Mouse (Mus musculus): Measurements from ENCODE around the gene Tbccd1. TPM values are rescaled to one million over a fixed set of nuclear protein-coding genes. Genes with fewer than 3 reads are reported as not detected.

Gene Tbccd1
- total RNA-seq, 1 experiment from 2014 or later = 9.0 TPM

GRCm38 (mm10) chr16:22876218-22877043 lies 19.0 kb upstream of the Tbccd1 start:
- no peak for ATAC-seq (replicated peaks; ENCODE audit: insufficient number of reproducible peaks, low FRiP score, low TSS enrichment, poor library complexity, severe bottlenecking)

GRCm38 (mm10) chr16:22873369-22873768 lies 15.9 kb upstream of the Tbccd1 start:
- no peak for ATAC-seq (replicated peaks; ENCODE audit: insufficient number of reproducible peaks, low FRiP score, low TSS enrichment, poor library complexity, severe bottlenecking)

DNA sequence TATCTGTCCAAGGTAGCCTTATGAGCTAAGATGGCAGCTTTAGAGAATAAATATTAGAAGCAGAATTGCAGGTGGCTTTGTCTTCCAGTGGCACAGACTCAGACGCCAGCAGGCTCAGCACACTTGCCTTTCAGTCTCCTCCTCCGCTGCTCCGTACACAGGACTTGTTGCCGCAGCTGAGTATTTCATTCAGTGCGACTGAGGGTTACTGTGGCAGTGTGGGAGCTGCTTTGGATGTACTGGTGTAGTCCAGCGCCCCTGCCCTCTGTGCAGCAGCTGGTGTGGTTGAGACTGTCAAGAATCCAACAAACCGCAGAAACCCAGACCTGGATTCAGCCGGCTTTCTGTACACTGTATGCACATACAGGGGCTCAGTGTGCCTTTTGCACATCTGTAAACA lies 14.9 kb upstream of the Tbccd1 start:
- no peak for ATAC-seq (replicated peaks; ENCODE audit: insufficient number of reproducible peaks, low FRiP score, low TSS enrichment, poor library complexity, severe bottlenecking)

DNA sequence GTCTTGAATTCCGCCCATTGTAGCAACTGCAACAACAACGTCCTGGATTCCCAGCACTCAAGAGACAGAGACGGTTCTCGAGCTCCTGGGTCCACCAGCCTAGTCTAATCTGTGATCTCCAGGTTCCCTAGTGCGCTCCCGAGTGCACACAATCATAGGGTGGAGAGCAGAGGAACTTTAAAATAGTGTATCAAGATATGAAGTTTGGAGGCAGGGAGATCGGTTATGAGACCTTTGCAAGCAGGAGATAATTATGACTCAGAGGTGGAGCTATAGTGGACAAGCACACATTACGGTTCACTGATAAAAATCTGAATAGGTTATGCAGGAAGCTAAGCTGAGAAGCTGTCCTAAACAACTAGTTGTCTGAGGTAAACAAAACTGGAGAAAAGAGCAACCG lies 696 bp downstream of the Tbccd1 start:
- no peak for ATAC-seq (replicated peaks; ENCODE audit: insufficient number of reproducible peaks, low FRiP score, low TSS enrichment, poor library complexity, severe bottlenecking)

DNA sequence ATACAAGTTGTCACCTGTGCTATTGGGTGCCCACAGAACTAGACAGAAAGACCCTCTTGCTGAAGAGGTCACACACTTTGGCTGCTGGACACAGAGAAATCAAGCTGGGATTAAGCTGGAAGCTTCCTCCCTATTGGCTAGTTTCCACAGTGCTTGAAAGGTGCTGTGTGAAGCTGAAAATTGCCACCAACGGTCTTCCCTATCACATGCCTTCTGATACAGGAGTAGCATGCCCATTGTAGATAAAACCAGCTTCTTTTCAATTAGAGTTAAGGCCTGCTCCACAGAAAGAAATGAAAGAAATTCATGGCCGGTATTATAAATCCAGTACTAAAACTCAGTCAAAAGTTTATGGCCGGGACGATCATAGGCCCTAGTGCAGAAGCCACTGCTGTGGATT lies 4.8 kb downstream of the Tbccd1 start:
- no peak for ATAC-seq (replicated peaks; ENCODE audit: insufficient number of reproducible peaks, low FRiP score, low TSS enrichment, poor library complexity, severe bottlenecking)

- ATAC-seq (replicated peaks; ENCODE audit: insufficient number of reproducible peaks, low FRiP score, low TSS enrichment, poor library complexity, severe bottlenecking) = no peak
These were observed 9.1 kb downstream of the Tbccd1 start for GRCm38 (mm10) chr16:22848331-22848730.

- ATAC-seq (replicated peaks; ENCODE audit: insufficient number of reproducible peaks, low FRiP score, low TSS enrichment, poor library complexity, severe bottlenecking) = no peak
These were observed 9.8 kb downstream of the Tbccd1 start for GRCm38 (mm10) chr16:22847686-22848085.

DNA sequence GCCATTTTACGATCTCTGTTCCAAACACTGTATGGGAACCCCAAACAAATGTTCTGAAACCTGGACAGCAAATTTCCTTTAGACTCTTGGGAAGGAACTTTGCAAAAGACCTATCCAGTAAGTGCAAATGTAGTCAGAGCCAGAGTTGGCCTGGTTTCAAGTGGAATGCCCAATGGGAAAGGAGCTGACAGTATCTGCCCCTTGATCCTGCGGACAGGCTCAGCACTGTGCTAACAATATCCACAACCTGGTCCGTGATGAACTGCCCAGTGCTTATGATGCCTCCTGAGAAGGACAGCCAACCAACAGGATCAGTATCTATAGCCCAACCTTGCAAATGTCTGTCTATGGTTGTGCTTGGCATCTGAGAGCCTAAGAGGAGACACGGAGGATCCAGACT lies 12.0 kb downstream of the Tbccd1 start:
- ATAC-seq (replicated peaks; ENCODE audit: insufficient number of reproducible peaks, low FRiP score, low TSS enrichment, poor library complexity, severe bottlenecking) = no peak

GRCm38 (mm10) chr16:22844834-22845233 lies 12.6 kb downstream of the Tbccd1 start:
- ATAC-seq (replicated peaks; ENCODE audit: insufficient number of reproducible peaks, low FRiP score, low TSS enrichment, poor library complexity, severe bottlenecking) = no peak

GRCm38 (mm10) chr16:22844061-22844801 lies 13.2 kb downstream of the Tbccd1 start:
- ATAC-seq (replicated peaks; ENCODE audit: insufficient number of reproducible peaks, low FRiP score, low TSS enrichment, poor library complexity, severe bottlenecking) = no peak

- no peak for ATAC-seq (replicated peaks; ENCODE audit: insufficient number of reproducible peaks, low FRiP score, low TSS enrichment, poor library complexity, severe bottlenecking)
These were observed 14.6 kb downstream of the Tbccd1 start for GRCm38 (mm10) chr16:22842871-22843270.

DNA sequence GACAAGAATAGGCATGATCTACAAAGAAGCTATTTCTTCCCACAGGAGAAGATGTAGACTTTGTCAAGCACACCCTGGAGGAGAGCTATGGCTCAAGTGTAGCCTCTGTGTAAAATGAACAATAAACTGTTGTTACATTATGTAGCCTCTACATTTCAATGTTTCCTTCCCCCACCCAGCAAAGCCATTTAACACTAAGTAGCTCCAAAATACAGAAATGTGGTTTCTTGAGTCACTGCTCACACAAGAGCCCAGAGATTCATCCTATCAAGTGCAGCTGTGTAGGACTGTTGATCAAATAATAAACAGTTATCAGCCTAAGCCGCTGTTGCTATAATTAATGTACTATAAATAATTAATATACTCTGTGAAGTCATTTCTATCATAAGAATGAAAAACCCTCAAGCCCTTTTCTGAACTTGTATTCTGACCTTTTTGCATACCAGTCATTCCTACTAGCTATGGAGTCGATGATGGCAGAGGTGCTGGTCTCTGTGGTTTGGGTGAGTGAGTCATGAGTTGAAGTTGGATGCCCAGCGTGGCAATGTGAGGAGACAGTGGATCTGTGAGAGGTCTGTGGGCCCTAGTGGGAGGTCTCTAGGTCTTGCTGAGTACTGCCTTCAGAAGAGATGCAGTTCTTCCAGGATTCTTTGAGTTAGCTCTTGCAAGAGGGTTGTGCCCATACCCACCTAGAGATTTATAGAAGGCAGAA lies 18.2 kb downstream of the Tbccd1 start:
- ATAC-seq (replicated peaks; ENCODE audit: insufficient number of reproducible peaks, low FRiP score, low TSS enrichment, poor library complexity, severe bottlenecking) = no peak

DNA sequence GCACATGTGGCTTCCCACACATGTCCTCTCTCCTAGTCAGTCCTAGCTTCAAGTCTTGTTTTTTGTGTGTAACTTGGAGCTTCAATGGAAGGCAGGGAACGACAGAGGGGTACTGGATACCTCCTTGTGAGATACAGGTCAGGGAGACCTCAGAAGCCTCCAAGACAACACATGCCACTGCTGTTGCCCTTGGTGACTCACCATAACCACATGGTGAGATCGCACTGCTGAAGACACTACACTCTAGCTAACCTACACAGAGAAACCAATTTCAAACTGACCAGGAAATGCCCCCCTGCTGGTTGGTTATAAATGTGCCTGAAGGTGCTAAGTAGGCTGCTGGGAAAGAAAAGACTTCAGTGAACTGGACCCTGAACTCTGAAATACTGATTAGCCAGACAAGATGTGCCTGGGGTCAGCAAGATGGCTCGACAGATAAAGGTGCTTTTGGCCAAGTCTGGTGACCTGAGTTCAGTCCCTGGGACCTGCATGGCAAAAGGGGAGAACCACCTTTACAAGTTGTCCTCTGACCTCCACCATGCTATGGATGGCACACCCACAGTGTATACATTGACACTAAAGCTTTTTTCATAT lies 24.4 kb downstream of the Tbccd1 start:
- no peak for ATAC-seq (replicated peaks; ENCODE audit: insufficient number of reproducible peaks, low FRiP score, low TSS enrichment, poor library complexity, severe bottlenecking)

DNA sequence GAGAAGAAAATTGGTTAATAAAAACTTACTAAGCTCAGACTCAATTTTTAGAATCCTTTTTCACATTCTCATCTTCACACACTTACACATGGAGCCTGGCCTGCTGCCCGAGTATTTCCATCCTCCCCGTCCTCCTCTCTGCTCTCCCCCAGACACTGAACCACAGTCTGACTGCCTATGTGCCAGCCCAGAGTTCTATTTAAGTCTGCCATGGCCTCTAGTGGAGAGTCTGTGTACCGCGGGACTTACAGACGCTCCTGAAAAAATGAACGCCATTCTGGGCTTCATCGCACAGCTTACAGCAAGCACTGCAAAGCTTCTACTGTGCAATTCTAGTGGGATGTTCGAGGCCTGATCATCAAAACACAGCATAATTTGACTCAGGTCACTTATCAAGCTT lies 36.7 kb downstream of the Tbccd1 start:
- no peak for ATAC-seq (replicated peaks; ENCODE audit: insufficient number of reproducible peaks, low FRiP score, low TSS enrichment, poor library complexity, severe bottlenecking)

DNA sequence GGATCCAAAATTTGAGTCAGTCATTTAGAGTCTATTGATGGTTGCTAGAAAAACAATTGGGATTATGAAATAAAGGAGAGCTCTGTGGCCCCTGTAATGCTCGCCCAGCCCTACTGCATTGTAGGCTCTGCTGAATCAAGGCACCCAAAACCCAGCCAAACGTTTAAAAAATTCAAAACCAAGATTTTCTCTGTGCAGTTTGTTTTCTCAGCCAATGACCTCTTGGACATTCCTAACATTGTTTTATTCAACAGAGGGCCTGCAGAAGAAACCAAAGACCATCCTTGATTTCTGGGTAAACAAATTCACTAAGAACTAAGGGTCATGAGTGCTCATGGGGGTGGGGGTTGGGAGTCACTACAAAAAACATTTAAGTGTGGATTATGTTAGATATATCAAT lies 46.0 kb downstream of the Tbccd1 start, which contains the start of gene Crygs:
Gene Crygs (minus strand): TSS at position 101 of the 400 bp plus-strand sequence.
- ATAC-seq (replicated peaks; ENCODE audit: insufficient number of reproducible peaks, low FRiP score, low TSS enrichment, poor library complexity, severe bottlenecking) = no peak

DNA sequence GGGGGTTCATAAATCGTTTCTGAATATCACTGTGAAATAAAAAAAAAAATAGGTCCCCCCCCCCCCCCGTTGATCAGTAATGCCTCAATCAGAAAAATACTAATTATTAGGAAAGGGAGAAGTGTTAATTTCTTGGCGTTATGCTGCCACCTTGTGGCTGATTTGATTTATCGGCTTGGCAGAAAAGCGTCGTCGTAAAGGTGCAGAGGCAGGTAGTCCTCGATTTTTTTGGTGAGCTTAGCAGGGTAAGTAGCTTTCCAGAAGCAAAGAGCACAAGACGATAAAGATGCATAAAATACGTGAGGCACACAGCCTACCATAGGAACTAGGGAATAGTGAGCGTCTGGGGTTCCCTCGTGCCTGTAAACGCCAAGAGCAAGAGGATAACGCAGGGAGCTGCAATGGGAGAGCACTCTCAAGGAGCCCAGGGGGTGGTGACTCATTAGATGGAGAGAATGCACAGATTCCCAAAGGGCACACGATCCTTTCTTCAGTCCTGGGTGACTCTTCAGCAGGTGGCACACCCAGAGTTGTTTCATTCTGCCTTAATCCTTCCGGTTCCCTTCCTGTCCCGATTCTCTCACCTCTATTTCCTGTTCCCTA lies 49.9 kb downstream of the Tbccd1 start:
- ATAC-seq (replicated peaks; ENCODE audit: insufficient number of reproducible peaks, low FRiP score, low TSS enrichment, poor library complexity, severe bottlenecking) = peak; percentile 62; the same call in 1 of the 2 replicates

DNA sequence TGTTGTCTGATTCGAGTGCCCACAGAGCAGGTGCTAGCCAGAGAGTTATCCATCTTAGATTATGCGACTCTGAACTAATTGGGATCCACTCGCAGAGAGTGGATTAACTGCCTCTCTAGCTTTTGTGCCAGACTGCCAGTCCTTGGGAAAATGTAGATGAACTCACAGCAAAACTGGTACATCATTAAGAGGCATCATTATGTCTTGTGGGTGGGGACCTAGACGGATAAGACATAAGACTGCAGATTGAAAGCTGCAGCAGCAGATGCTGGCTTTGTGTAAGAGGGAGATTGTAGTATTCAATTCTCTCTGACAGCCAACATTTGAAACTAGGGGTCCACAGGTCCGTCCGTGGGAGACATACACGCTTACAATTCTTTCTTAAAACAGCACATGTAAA lies 54.7 kb downstream of the Tbccd1 start:
- ATAC-seq (replicated peaks; ENCODE audit: insufficient number of reproducible peaks, low FRiP score, low TSS enrichment, poor library complexity, severe bottlenecking) = no peak

DNA sequence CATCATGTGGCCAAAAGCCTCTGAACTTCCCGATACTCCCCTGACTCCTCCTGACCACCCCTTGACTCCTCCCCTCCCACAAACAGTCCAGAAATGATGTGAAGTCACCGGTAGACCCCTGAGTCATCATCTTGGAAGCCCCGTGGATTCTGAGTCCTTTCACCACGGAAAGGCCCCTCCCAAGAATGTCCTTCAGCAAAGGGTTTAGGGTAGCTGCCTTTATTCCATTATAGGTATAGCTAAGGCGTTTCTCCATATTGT lies 56.7 kb downstream of the Tbccd1 start:
- ATAC-seq (replicated peaks; ENCODE audit: insufficient number of reproducible peaks, low FRiP score, low TSS enrichment, poor library complexity, severe bottlenecking) = no peak
